17 mouse cellular contexts compared by ENCODE assay signal in the genomic region with DNA sequence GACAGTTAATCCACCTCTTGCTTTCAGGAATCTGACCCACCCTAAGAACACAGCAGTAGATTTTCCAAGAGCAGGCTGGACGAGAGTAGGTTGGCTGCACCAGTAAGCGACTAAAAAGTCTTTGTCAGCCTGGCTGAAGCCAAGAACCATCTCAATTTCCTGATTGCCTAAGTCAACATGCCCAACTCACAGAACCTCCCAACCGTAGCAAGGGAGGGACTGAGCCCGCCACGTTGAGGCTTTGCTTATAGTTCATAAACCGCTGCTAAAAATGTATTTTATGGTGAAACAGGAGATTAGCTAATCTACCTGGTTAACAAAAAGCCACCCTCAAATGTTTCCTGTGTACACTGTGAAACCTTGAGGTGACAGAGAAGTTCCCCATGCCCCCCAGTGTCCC.
DNase-seq lines count a peak whose midpoint lies in the region; ATAC-seq and TF ChIP-seq lines count a peak whose summit lies in the region.
"Had no signal": no experiment of that assay in that cellular context is flagged by ENCODE, and none has a peak within 500 bp of the region (broad histone marks: within the 10 kb centered on the region; RNA-seq: fewer than 3 reads in every experiment).

No protein-coding gene starts in this region.

- DNase-seq in heart, adult 11 months, result peak; percentile 86
- peak in 1 of 2 experiments; percentile 57 for DNase-seq in spleen, adult 2 months (ENCODE audit: low read depth in 1 of 2, low spot score in 2 of 2)
- no peak for DNase-seq in spleen, adult 12 weeks (ENCODE audit: low spot score)
- DNase-seq in splenic B cell, adult 2 months (ENCODE audit: low read depth, low spot score), result peak; percentile 57
- DNase-seq in left cerebral cortex, adult 9 months (ENCODE audit: low spot score in 2 of 2), result no peak
- DNase-seq in adrenal gland, postnatal 25 days, result no peak
- DNase-seq: adrenal gland, postnatal 10 days; cerebellum, adult 11-12 months; kidney, postnatal 4 days had no signal

- WGBS in heart, embryonic 12.5 days, result 71% methylated on average over 6 of the region's 6 CpGs
- 14% methylated on average over 6 of the region's 6 CpGs for WGBS in spleen, adult 2 months

- H3K4me2 ChIP-seq in heart, embryonic 12.5 days, result no peak overlapping the region
- H3K4me2 ChIP-seq: embryonic facial prominence, embryonic 13.5 days; heart, embryonic 11.5 days; hindbrain, embryonic 14.5 days; lung, embryonic 15.5 days had no signal

- H3K36me3 ChIP-seq in heart, embryonic 12.5 days, result no peaks in the 10 kb centered on the region
- H3K36me3 ChIP-seq in spleen, adult 2 months (ENCODE audit: control insufficient read depth, insufficient read depth, low read length), result no peaks in the 10 kb centered on the region
- no peaks in the 10 kb centered on the region for H3K36me3 ChIP-seq in splenic B cell, adult 2 months (ENCODE audit: control insufficient read depth, insufficient read depth, low read length, poor library complexity, severe bottlenecking)
- H3K36me3 ChIP-seq: embryonic facial prominence, embryonic 13.5 days; lung, embryonic 15.5 days had no signal

- H3K9ac ChIP-seq in heart, embryonic 12.5 days, result no peak overlapping the region
- H3K9ac ChIP-seq: embryonic facial prominence, embryonic 13.5 days; hindbrain, embryonic 14.5 days; lung, embryonic 15.5 days had no signal

- peaks cover 39% of the 10 kb centered on the region for H3K4me1 ChIP-seq in heart, embryonic 12.5 days (replicated peaks)
- peaks cover 28% of the 10 kb centered on the region for H3K4me1 ChIP-seq in spleen, adult 2 months (ENCODE audit: control insufficient read depth, insufficient read depth, insufficient read length)

- H3K4me3 ChIP-seq in heart, embryonic 12.5 days, result no peak overlapping the region
- H3K4me3 ChIP-seq in spleen, adult 2 months (ENCODE audit: extremely low read depth, insufficient read depth, insufficient read length), result no peak overlapping the region
- H3K4me3 ChIP-seq: embryonic facial prominence, embryonic 13.5 days; lung, embryonic 15.5 days had no signal

- TF ChIP-seq CTCF in spleen, adult 2 months (IDR thresholded peaks at IDR 0.05; ENCODE audit: extremely low read depth, insufficient read depth, insufficient read length, insufficient replicate concordance), result no peak

- no peaks in the 10 kb centered on the region for H3K27me3 ChIP-seq in heart, embryonic 12.5 days (replicated peaks)
- no peaks in the 10 kb centered on the region for H3K27me3 ChIP-seq in spleen, adult 2 months (ENCODE audit: control insufficient read depth, insufficient read depth, low read length)
- H3K27me3 ChIP-seq in splenic B cell, adult 2 months (ENCODE audit: control insufficient read depth, insufficient read depth, low read length, poor library complexity, severe bottlenecking), result no peaks in the 10 kb centered on the region
- H3K27me3 ChIP-seq: embryonic facial prominence, embryonic 13.5 days; lung, embryonic 15.5 days; Patski had no signal

- ATAC-seq in heart, embryonic 12.5 days (ENCODE audit: insufficient number of reproducible peaks, low FRiP score), result no peak
- ATAC-seq in granulocyte monocyte progenitor cell, adult 5-6 weeks (replicated peaks; ENCODE audit: poor library complexity, severe bottlenecking), result peak; percentile 50
- ATAC-seq: forebrain, embryonic 16.5 days; Patski had no signal

- no peaks in the 10 kb centered on the region for H3K9me3 ChIP-seq in heart, embryonic 12.5 days (replicated peaks)
- H3K9me3 ChIP-seq: embryonic facial prominence, embryonic 13.5 days; lung, embryonic 15.5 days had no signal

- no peak for TF ChIP-seq POLR2A in spleen, adult 2 months (IDR thresholded peaks at IDR 0.05; ENCODE audit: low read depth, low read length)

- no peak overlapping the region for H3K27ac ChIP-seq in heart, embryonic 12.5 days (ENCODE audit: poor library complexity, severe bottlenecking)
- peak overlapping the region; percentile 78 for H3K27ac ChIP-seq in spleen, adult 2 months (ENCODE audit: insufficient read depth, low read length)
- H3K27ac ChIP-seq: embryonic facial prominence, embryonic 13.5 days; hindbrain, embryonic 14.5 days had no signal

Comparison
In these comparisons a context has a peak if more than half of its experiments do, and no peak if none do; other contexts are left out.
1. DNase-seq: peak in heart, adult 11 months (single experiment) and splenic B cell, adult 2 months (single experiment); none in spleen, adult 12 weeks (single experiment), left cerebral cortex, adult 9 months (0 of 2) and adrenal gland, postnatal 25 days (single experiment).